Mouse (Mus musculus): Measurements from ENCODE around the gene Mgat4d. TPM values are rescaled to one million over a fixed set of nuclear protein-coding genes. Genes with fewer than 3 reads are reported as not detected.

Mgat4d gene
- total RNA-seq, 2 experiments from 2014 or later, result not detected

Other genes starting within 250 kb of the Mgat4d start
- gene Tbc1d9, start 183.1 kb upstream of the Mgat4d start, total RNA-seq (2021), result 100 to 1,000 TPM; 122 to 129 TPM
- gene Gm10645, start 182.3 kb upstream of the Mgat4d start, total RNA-seq (2021), result 1 to 10 TPM; 1.3 to 2.6 TPM
- gene Ucp1, start 58.1 kb upstream of the Mgat4d start, total RNA-seq (2021), result not detected
- gene Elmod2, start 16.0 kb upstream of the Mgat4d start, total RNA-seq (2021), result 10 to 100 TPM; 19.5 to 19.7 TPM
- gene Clgn, start 41.4 kb downstream of the Mgat4d start, total RNA-seq (2021), result 10 to 100 TPM in 1 of 2 experiments, 1 to 10 TPM in 1; 9.6 to 10.0 TPM
- 100 to 1,000 TPM; 266 to 271 TPM for gene Scoc, start 109.9 kb downstream of the Mgat4d start, total RNA-seq (2021)
- not detected for gene Olfr370, start 187.3 kb downstream of the Mgat4d start, total RNA-seq (2021)
- 100 to 1,000 TPM; 120 to 136 TPM for gene Ndufb7, start 218.2 kb downstream of the Mgat4d start, total RNA-seq (2021)